Mouse (Mus musculus): ENCODE measurements around the gene Sept5.

GRCm38 (mm10) chr16:18624641-18625040 lies 5.1 kb downstream of the Sept5 start:
- TF ChIP-seq CTCF (IDR thresholded peaks at IDR 0.05; ENCODE audit: low read depth) (no peak), EP300 (IDR thresholded peaks at IDR 0.05; ENCODE audit: low read depth) (no peak)

Data from heart, postnatal 0 days (tissue).